Comparison of ENCODE assay signal across 10 mouse cellular contexts in genomic region chr10:121305441-121305840, GRCm38 (mm10). TPM values are rescaled to one million over a fixed set of nuclear protein-coding genes. Genes with fewer than 3 reads are reported as not detected.
DNase-seq lines count a peak whose midpoint lies in the region; ATAC-seq lines count a peak whose summit lies in the region.
"Had no signal": no experiment of that assay in that cellular context is flagged by ENCODE, and none has a peak within 500 bp of the region (broad histone marks: within the 10 kb centered on the region; RNA-seq: fewer than 3 reads in every experiment).

No protein-coding gene starts in this region.

- intact Hi-C loops in gastrocnemius, postnatal 14 days (cut with DNase I; ENCODE audit: low total_unique reads), result no loop called here

- no peak overlapping the region for H3K27ac ChIP-seq in midbrain, embryonic 11.5 days (ENCODE audit: low read depth, low read length)
- no peak overlapping the region for H3K27ac ChIP-seq in midbrain, embryonic 14.5 days (replicated peaks; ENCODE audit: low read depth, low read length)
- H3K27ac ChIP-seq in hindbrain, embryonic 12.5 days, result no peak overlapping the region
- H3K27ac ChIP-seq: embryonic facial prominence, embryonic 12.5 days; limb, embryonic 13.5 days had no signal

- peaks cover 18% of the 10 kb centered on the region for H3K27me3 ChIP-seq in midbrain, embryonic 11.5 days (ENCODE audit: control insufficient read depth, insufficient read depth, low read length)
- H3K27me3 ChIP-seq in midbrain, embryonic 14.5 days (ENCODE audit: control insufficient read depth, insufficient read depth, low read length), result no peaks in the 10 kb centered on the region
- H3K27me3 ChIP-seq in hindbrain, embryonic 12.5 days, result peaks cover 7% of the 10 kb centered on the region; the same call in 1 of the 2 replicates

- no peak overlapping the region for H3K4me2 ChIP-seq in midbrain, embryonic 11.5 days
- H3K4me2 ChIP-seq in midbrain, embryonic 14.5 days (ENCODE audit: low read length), result no peak overlapping the region
- no peak overlapping the region for H3K4me2 ChIP-seq in hindbrain, embryonic 12.5 days (replicated peaks)
- H3K4me2 ChIP-seq: embryonic facial prominence, embryonic 12.5 days; limb, embryonic 13.5 days had no signal

- H3K9ac ChIP-seq in midbrain, embryonic 11.5 days (ENCODE audit: low read length), result no peak overlapping the region
- H3K9ac ChIP-seq in midbrain, embryonic 14.5 days (replicated peaks; ENCODE audit: low read length), result no peak overlapping the region
- no peak overlapping the region for H3K9ac ChIP-seq in hindbrain, embryonic 12.5 days
- H3K9ac ChIP-seq: embryonic facial prominence, embryonic 12.5 days; limb, embryonic 13.5 days had no signal

- H3K36me3 ChIP-seq in midbrain, embryonic 11.5 days (ENCODE audit: control insufficient read depth, insufficient read depth, low read length), result no peaks in the 10 kb centered on the region
- H3K36me3 ChIP-seq in midbrain, embryonic 14.5 days (ENCODE audit: control insufficient read depth, insufficient read depth, low read length), result peaks cover 11% of the 10 kb centered on the region
- H3K36me3 ChIP-seq in hindbrain, embryonic 12.5 days, result no peaks in the 10 kb centered on the region; the same call in 1 of the 2 replicates
- H3K36me3 ChIP-seq: embryonic facial prominence, embryonic 12.5 days; limb, embryonic 13.5 days had no signal

- no peak overlapping the region for H3K4me3 ChIP-seq in midbrain, embryonic 11.5 days (ENCODE audit: low read depth, low read length)
- no peak overlapping the region for H3K4me3 ChIP-seq in midbrain, embryonic 14.5 days (replicated peaks; ENCODE audit: low read depth, low read length)
- H3K4me3 ChIP-seq in hindbrain, embryonic 12.5 days, result no peak overlapping the region
- H3K4me3 ChIP-seq: embryonic facial prominence, embryonic 12.5 days; limb, embryonic 13.5 days had no signal

- no peaks in the 10 kb centered on the region for H3K9me3 ChIP-seq in midbrain, embryonic 11.5 days (ENCODE audit: control insufficient read depth, low read length)
- no peaks in the 10 kb centered on the region for H3K9me3 ChIP-seq in midbrain, embryonic 14.5 days (ENCODE audit: control insufficient read depth, low read length)
- H3K9me3 ChIP-seq in hindbrain, embryonic 12.5 days (replicated peaks), result no peaks in the 10 kb centered on the region
- H3K9me3 ChIP-seq: embryonic facial prominence, embryonic 12.5 days; limb, embryonic 13.5 days had no signal

- H3K4me1 ChIP-seq in midbrain, embryonic 11.5 days (ENCODE audit: control insufficient read depth, insufficient read depth, low read length), result peaks cover 12% of the 10 kb centered on the region
- peaks cover 6% of the 10 kb centered on the region; the same call in 1 of the 2 replicates for H3K4me1 ChIP-seq in midbrain, embryonic 14.5 days (ENCODE audit: control insufficient read depth, insufficient read depth, low read length)
- peaks cover 15% of the 10 kb centered on the region for H3K4me1 ChIP-seq in hindbrain, embryonic 12.5 days

- DNase-seq in midbrain, embryonic 11.5 days (ENCODE audit: low spot score, missing footprints), result no peak
- no peak for DNase-seq in midbrain, embryonic 14.5 days
- peak; percentile 62 to 77 for DNase-seq in lung, postnatal 4 days
- DNase-seq in gastrocnemius, postnatal 14 days, result no peak
- DNase-seq in right cerebral cortex, adult 18-20 months, result no peak
- DNase-seq in testis, postnatal 10 days (ENCODE audit: low spot score), result no peak

- 29% methylated on average over 5 of the region's 5 CpGs for WGBS in midbrain, embryonic 11.5 days
- 31% methylated on average over 5 of the region's 5 CpGs for WGBS in midbrain, embryonic 14.5 days
- 25% methylated on average over 5 of the region's 5 CpGs for WGBS in hindbrain, embryonic 12.5 days

- ATAC-seq in midbrain, embryonic 11.5 days (ENCODE audit: low FRiP score), result peak; percentile 51
- ATAC-seq in midbrain, embryonic 14.5 days (ENCODE audit: low FRiP score, low TSS enrichment), result no peak
- peak; percentile 89 for ATAC-seq in common myeloid progenitor, adult 5-6 weeks (replicated peaks; ENCODE audit: low read depth, poor library complexity, severe bottlenecking)
- ATAC-seq in hindbrain, embryonic 12.5 days (ENCODE audit: low FRiP score), result 0 out of 2 replicates have a peak, but pooled peaks have one; percentile 14

RNA-seq across cellular contexts. Expression of gene Tbc1d30, which starts 45.6 kb away (rescaled TPM):
- polyA plus RNA-seq in midbrain, embryonic 11.5 days (2014; fragmentation: Nextera tagmentation; extraction: Ambion mirVana), result 2.8 and 3.4 TPM in 2 replicates
- polyA plus RNA-seq in midbrain, embryonic 14.5 days (2014; fragmentation: Nextera tagmentation; extraction: Ambion mirVana), result 16.6 and 17.0 TPM in 2 replicates
- total RNA-seq in common myeloid progenitor, adult 5-6 weeks (2017), result 1.0 and 2.5 TPM in 2 replicates
- polyA plus RNA-seq in hindbrain, embryonic 12.5 days (2016; fragmentation: Nextera tagmentation; extraction: Ambion mirVana), result 6.7 and 7.9 TPM in 2 replicates
- total RNA-seq in gastrocnemius, postnatal 14 days (2021), result under 1 TPM; 0.31 to 0.84 TPM

RNA-seq across cellular contexts. Expression of gene Gns, which starts 59.4 kb away (rescaled TPM):
- polyA plus RNA-seq in midbrain, embryonic 11.5 days (2014; fragmentation: Nextera tagmentation; extraction: Ambion mirVana), result 35.9 and 37.3 TPM in 2 replicates
- 36.5 and 47.2 TPM in 2 replicates for polyA plus RNA-seq in midbrain, embryonic 14.5 days (2014; fragmentation: Nextera tagmentation; extraction: Ambion mirVana)
- 12.2 and 20.3 TPM in 2 replicates for total RNA-seq in common myeloid progenitor, adult 5-6 weeks (2017)
- 50.8 and 54.1 TPM in 2 replicates for polyA plus RNA-seq in hindbrain, embryonic 12.5 days (2016; fragmentation: Nextera tagmentation; extraction: Ambion mirVana)
- total RNA-seq in gastrocnemius, postnatal 14 days (2021), result 10 to 100 TPM; 35.4 to 36.9 TPM

Comparison
In these comparisons a context has a peak if more than half of its experiments do, and no peak if none do; other contexts are left out.
1. DNase-seq: peak in lung, postnatal 4 days (2 of 2); none in midbrain, embryonic 11.5 days (single experiment), midbrain, embryonic 14.5 days (single experiment), gastrocnemius, postnatal 14 days (single experiment), right cerebral cortex, adult 18-20 months (single experiment) and testis, postnatal 10 days (single experiment).